Mouse (Mus musculus) heart, postnatal 0 days (tissue): Measurements from ENCODE around the gene Ppp1r9a.

Source experiments
- CTCF ChIP-seq: IDR thresholded peaks from 2 replicates; pipeline ENCODE4 v1.5.1; 2016; ENCODE audit warnings: antibody characterized with exemption, control low read depth, low read depth
- EP300 ChIP-seq: IDR thresholded peaks from 2 replicates; pipeline ENCODE4 v1.6.1; 2016; ENCODE audit warnings: antibody characterized with exemption, low read depth

- TF ChIP-seq EP300: no peak
- no peak for TF ChIP-seq CTCF
Measured at GRCm38 (mm10) chr6:4930321-4930720, 27.6 kb downstream of the Ppp1r9a start.
